Mouse (Mus musculus) liver, postnatal 0 days (tissue): ENCODE measurements around the gene Htra2.

Source experiments
- CTCF ChIP-seq: sonication (generic); IDR thresholded peaks from 2 replicates; pipeline ENCODE4 v1.5.1; 2016; ENCODE audit warnings: antibody characterized with exemption, low read depth
- EP300 ChIP-seq: IDR thresholded peaks from 2 replicates; pipeline ENCODE4 v1.6.1; 2016; ENCODE audit warnings: antibody characterized with exemption, low read depth, mild to moderate bottlenecking

DNA sequence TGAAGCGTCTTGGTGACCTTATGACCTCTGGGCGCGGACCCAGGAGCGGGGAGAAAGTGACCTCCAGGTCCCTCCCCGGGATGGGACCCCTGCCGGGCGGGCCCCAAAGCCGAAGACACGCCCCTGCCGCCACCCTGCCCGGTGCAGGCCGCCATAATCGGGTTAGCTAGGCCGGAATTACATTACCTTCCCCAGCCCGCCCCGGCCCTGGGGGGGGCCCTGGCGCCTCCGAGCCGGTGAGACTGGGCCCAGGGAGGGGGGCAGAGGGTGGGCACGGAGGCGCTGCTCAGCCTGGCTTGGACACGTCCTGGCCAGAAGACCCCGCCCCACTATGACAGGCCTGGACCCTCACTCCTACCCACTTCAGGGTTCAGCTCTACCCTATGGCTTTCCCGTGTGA lies 16.1 kb upstream of the Htra2 start:
- TF ChIP-seq CTCF (no peak), EP300 (no peak)
